Comparison of ENCODE assay signal across 14 mouse cellular contexts in genomic region chr2:164487812-164488211, GRCm38 (mm10). TPM values are rescaled to one million over a fixed set of nuclear protein-coding genes. Genes with fewer than 3 reads are reported as not detected.
DNase-seq lines count a peak whose midpoint lies in the region; ATAC-seq and TF ChIP-seq lines count a peak whose summit lies in the region.
"Had no signal": no experiment of that assay in that cellular context is flagged by ENCODE, and none has a peak within 500 bp of the region (broad histone marks: within the 10 kb centered on the region; RNA-seq: fewer than 3 reads in every experiment).

No protein-coding gene starts in this region.

- 77% methylated on average over 9 of the region's 9 CpGs for WGBS in heart, adult 2 months
- WGBS in midbrain, postnatal 0 days = 61% methylated on average over 9 of the region's 9 CpGs
- 67% methylated on average over 9 of the region's 9 CpGs for WGBS in midbrain, embryonic 11.5 days
- 71% methylated on average over 9 of the region's 9 CpGs for WGBS in stomach, postnatal 0 days

- no peak for TF ChIP-seq EP300 in heart, adult 2 months (IDR thresholded peaks at IDR 0.05; ENCODE audit: insufficient read depth, low read depth, low read length)
- TF ChIP-seq EP300 in stomach, postnatal 0 days (optimal IDR thresholded peaks at IDR 0.05) = no peak

- H3K27ac ChIP-seq in heart, adult 2 months = no peak overlapping the region; the same call in 1 of the 2 replicates
- no peak overlapping the region for H3K27ac ChIP-seq in midbrain, postnatal 0 days (ENCODE audit: low read depth, low read length)
- H3K27ac ChIP-seq in midbrain, embryonic 11.5 days (ENCODE audit: low read depth, low read length) = no peak overlapping the region
- no peak overlapping the region for H3K27ac ChIP-seq in stomach, postnatal 0 days (replicated peaks)
- H3K27ac ChIP-seq: forebrain, embryonic 15.5 days; limb, embryonic 15.5 days had no signal

- peak; percentile 41; the same call in 1 of the 2 replicates for ATAC-seq in midbrain, postnatal 0 days (ENCODE audit: low FRiP score)
- ATAC-seq in midbrain, embryonic 11.5 days (ENCODE audit: low FRiP score) = no peak
- no peak for ATAC-seq in stomach, postnatal 0 days (ENCODE audit: low FRiP score, low TSS enrichment)

- 0 out of 2 replicates have a peak overlapping the region, but pooled peaks have one; percentile 99 for H3K4me2 ChIP-seq in midbrain, postnatal 0 days (ENCODE audit: low read depth, low read length, poor library complexity, severe bottlenecking)
- no peak overlapping the region for H3K4me2 ChIP-seq in midbrain, embryonic 11.5 days
- H3K4me2 ChIP-seq in stomach, postnatal 0 days (replicated peaks; ENCODE audit: low read depth) = peak overlapping the region; percentile 97

- no peak for TF ChIP-seq POLR2A in heart, adult 2 months (IDR thresholded peaks at IDR 0.05; ENCODE audit: insufficient read depth, low read depth, low read length)

- no peak overlapping the region for H3K4me3 ChIP-seq in heart, adult 2 months
- no peak overlapping the region for H3K4me3 ChIP-seq in midbrain, postnatal 0 days (ENCODE audit: low read depth, low read length)
- no peak overlapping the region for H3K4me3 ChIP-seq in midbrain, embryonic 11.5 days (ENCODE audit: low read depth, low read length)
- no peak overlapping the region for H3K4me3 ChIP-seq in stomach, postnatal 0 days (ENCODE audit: low read depth, low read length)

- H3K27me3 ChIP-seq in heart, adult 2 months (ENCODE audit: control insufficient read depth, insufficient read depth, low read length) = no peaks in the 10 kb centered on the region
- no peaks in the 10 kb centered on the region for H3K27me3 ChIP-seq in midbrain, postnatal 0 days (ENCODE audit: insufficient read depth, low read length)
- H3K27me3 ChIP-seq in midbrain, embryonic 11.5 days (ENCODE audit: control insufficient read depth, insufficient read depth, low read length) = peaks cover 20% of the 10 kb centered on the region
- H3K27me3 ChIP-seq in stomach, postnatal 0 days (ENCODE audit: control insufficient read depth, insufficient read depth, low read length) = no peaks in the 10 kb centered on the region

- peak overlapping the region; percentile 85; the same call in 1 of the 2 replicates for H3K9ac ChIP-seq in heart, adult 2 months (ENCODE audit: low read depth, low read length)
- no peak overlapping the region for H3K9ac ChIP-seq in midbrain, postnatal 0 days (replicated peaks; ENCODE audit: low read length, poor library complexity, severe bottlenecking)
- no peak overlapping the region for H3K9ac ChIP-seq in midbrain, embryonic 11.5 days (ENCODE audit: low read length)
- no peak overlapping the region for H3K9ac ChIP-seq in stomach, postnatal 0 days (ENCODE audit: low read length)

- no peaks in the 10 kb centered on the region for H3K9me3 ChIP-seq in midbrain, postnatal 0 days (ENCODE audit: low read length)
- no peaks in the 10 kb centered on the region for H3K9me3 ChIP-seq in midbrain, embryonic 11.5 days (ENCODE audit: control insufficient read depth, low read length)
- H3K9me3 ChIP-seq in stomach, postnatal 0 days (ENCODE audit: control insufficient read depth, low read length) = no peaks in the 10 kb centered on the region
- H3K9me3 ChIP-seq: forebrain, embryonic 15.5 days; limb, embryonic 15.5 days had no signal

- no peak for DNase-seq in heart, adult 2 months
- no peak for DNase-seq in heart, adult 18-20 months
- peak; percentile 69 for DNase-seq in midbrain, postnatal 0 days (ENCODE audit: low spot score)
- no peak for DNase-seq in midbrain, embryonic 11.5 days (ENCODE audit: low spot score, missing footprints)
- DNase-seq in layer of hippocampus, postnatal 10 days (ENCODE audit: low spot score in 2 of 2) = peak; percentile 38 to 58
- DNase-seq in stomach, postnatal 0 days (ENCODE audit: low spot score) = no peak
- no peak for DNase-seq in spleen, postnatal 36 days (ENCODE audit: low spot score in 2 of 2)
- no peak for DNase-seq in kidney, postnatal 4 days
- DNase-seq: B cell, adult 2 months had no signal

- no peak for TF ChIP-seq CTCF in heart, adult 2 months (IDR thresholded peaks at IDR 0.05)
- TF ChIP-seq CTCF in midbrain, postnatal 0 days (IDR thresholded peaks at IDR 0.05) = no peak
- TF ChIP-seq CTCF in stomach, postnatal 0 days (IDR thresholded peaks at IDR 0.05; ENCODE audit: low read depth) = no peak

- H3K4me1 ChIP-seq in heart, adult 2 months (ENCODE audit: control insufficient read depth, insufficient read depth, low read length) = peaks cover 3% of the 10 kb centered on the region
- H3K4me1 ChIP-seq in midbrain, postnatal 0 days (ENCODE audit: insufficient read depth, low read length) = no peaks in the 10 kb centered on the region
- H3K4me1 ChIP-seq in midbrain, embryonic 11.5 days (ENCODE audit: control insufficient read depth, insufficient read depth, low read length) = peaks cover 9% of the 10 kb centered on the region
- peaks cover 5% of the 10 kb centered on the region; the same call in 1 of the 2 replicates for H3K4me1 ChIP-seq in stomach, postnatal 0 days (replicated peaks; ENCODE audit: control insufficient read depth, insufficient read depth)

- intact Hi-C loops in heart, adult 2 months (cut with DNase I) = loop anchor here (2.0 kb wide), 2 partner anchors 15 to 29 kb away; no protein-coding TSS in a partner anchor

- no peaks in the 10 kb centered on the region for H3K79me2 ChIP-seq in heart, adult 2 months (replicated peaks; ENCODE audit: control insufficient read depth, insufficient read depth, low read length)

- no peaks in the 10 kb centered on the region for H3K36me3 ChIP-seq in heart, adult 2 months (ENCODE audit: control insufficient read depth, insufficient read depth, low read length)
- peaks cover 15% of the 10 kb centered on the region for H3K36me3 ChIP-seq in midbrain, postnatal 0 days (ENCODE audit: insufficient read depth, low read length)
- no peaks in the 10 kb centered on the region for H3K36me3 ChIP-seq in midbrain, embryonic 11.5 days (ENCODE audit: control insufficient read depth, insufficient read depth, low read length)
- no peaks in the 10 kb centered on the region; the same call in 1 of the 2 replicates for H3K36me3 ChIP-seq in stomach, postnatal 0 days (ENCODE audit: control insufficient read depth, insufficient read depth, low read length)

RNA-seq across cellular contexts. Expression of gene Dbndd2, which starts 1.9 kb away (rescaled TPM):
- total RNA-seq in heart, adult 2 months (2021) = 10 to 100 TPM in 1 of 2 experiments, 1 to 10 TPM in 1; 8.0 to 10.3 TPM
- polyA plus RNA-seq in heart, adult 2 months (2012; rRNA removed) = 17.9 and 31.9 TPM in 2 replicates
- 10 to 100 TPM in 1 of 2 experiments, 1 to 10 TPM in 1; 9.4 to 10.7 TPM for total RNA-seq in heart, adult 18-20 months (2021)
- total RNA-seq in midbrain, postnatal 0 days (2014; rRNA removed) = 21.1 and 26.7 TPM in 2 replicates
- polyA plus RNA-seq in midbrain, postnatal 0 days (2015; fragmentation: Nextera tagmentation; extraction: Ambion mirVana) = 24.8 and 25.4 TPM in 2 replicates
- polyA plus RNA-seq in midbrain, embryonic 11.5 days (2014; fragmentation: Nextera tagmentation; extraction: Ambion mirVana) = 3.1 and 3.4 TPM in 2 replicates
- total RNA-seq in layer of hippocampus, postnatal 10 days (2021) = 10 to 100 TPM; 58.9 to 61.0 TPM
- polyA plus RNA-seq in stomach, postnatal 0 days (2015; fragmentation: Nextera tagmentation; extraction: Ambion mirVana) = 27.3 and 27.8 TPM in 2 replicates

RNA-seq across cellular contexts. Expression of gene Pigt, which starts 9.5 kb away (rescaled TPM):
- 10 to 100 TPM; 31.3 to 31.5 TPM for total RNA-seq in heart, adult 2 months (2021)
- 47.1 and 51.3 TPM in 2 replicates for polyA plus RNA-seq in heart, adult 2 months (2012; rRNA removed)
- 10 to 100 TPM; 28.7 to 32.6 TPM for total RNA-seq in heart, adult 18-20 months (2021)
- total RNA-seq in midbrain, postnatal 0 days (2014; rRNA removed) = 117 and 126 TPM in 2 replicates
- polyA plus RNA-seq in midbrain, postnatal 0 days (2015; fragmentation: Nextera tagmentation; extraction: Ambion mirVana) = 121 and 126 TPM in 2 replicates
- polyA plus RNA-seq in midbrain, embryonic 11.5 days (2014; fragmentation: Nextera tagmentation; extraction: Ambion mirVana) = 48.1 and 51.9 TPM in 2 replicates
- total RNA-seq in layer of hippocampus, postnatal 10 days (2021) = 100 to 1,000 TPM; 106 to 109 TPM
- polyA plus RNA-seq in stomach, postnatal 0 days (2015; fragmentation: Nextera tagmentation; extraction: Ambion mirVana) = 53.6 and 54.7 TPM in 2 replicates

RNA-seq across cellular contexts. Expression of gene Trp53tg5, which starts 14.3 kb away (rescaled TPM):
- total RNA-seq in heart, adult 2 months (2021) = not detected
- not detected in 2 replicates for polyA plus RNA-seq in heart, adult 2 months (2012; rRNA removed)
- not detected for total RNA-seq in heart, adult 18-20 months (2021)
- not detected in 2 replicates for total RNA-seq in midbrain, postnatal 0 days (2014; rRNA removed)
- polyA plus RNA-seq in midbrain, postnatal 0 days (2015; fragmentation: Nextera tagmentation; extraction: Ambion mirVana) = not detected in 2 replicates
- polyA plus RNA-seq in midbrain, embryonic 11.5 days (2014; fragmentation: Nextera tagmentation; extraction: Ambion mirVana) = not detected in 2 replicates
- not detected for total RNA-seq in layer of hippocampus, postnatal 10 days (2021)
- not detected in 2 replicates for polyA plus RNA-seq in stomach, postnatal 0 days (2015; fragmentation: Nextera tagmentation; extraction: Ambion mirVana)
- total RNA-seq: common myeloid progenitor, adult 5-6 weeks; megakaryocyte-erythroid progenitor cell, adult 5-6 weeks had no signal
- polyA plus RNA-seq: forebrain, embryonic 15.5 days; limb, embryonic 15.5 days; small intestine, adult 2 months had no signal

RNA-seq across cellular contexts. Expression of gene Gm20458, which starts 27.0 kb away (rescaled TPM):
- total RNA-seq in heart, adult 2 months (2021) = 1 to 10 TPM; 8.0 to 9.2 TPM
- polyA plus RNA-seq in heart, adult 2 months (2012; rRNA removed) = 7.8 and 17.2 TPM in 2 replicates
- 10 to 100 TPM in 1 of 2 experiments, 1 to 10 TPM in 1; 3.7 to 11.1 TPM for total RNA-seq in heart, adult 18-20 months (2021)
- 4.7 and 15.0 TPM in 2 replicates for total RNA-seq in midbrain, postnatal 0 days (2014; rRNA removed)
- 6.9 and 7.2 TPM in 2 replicates for polyA plus RNA-seq in midbrain, postnatal 0 days (2015; fragmentation: Nextera tagmentation; extraction: Ambion mirVana)
- 4.7 and 5.0 TPM in 2 replicates for polyA plus RNA-seq in midbrain, embryonic 11.5 days (2014; fragmentation: Nextera tagmentation; extraction: Ambion mirVana)
- total RNA-seq in layer of hippocampus, postnatal 10 days (2021) = 10 to 100 TPM in 1 of 2 experiments, 1 to 10 TPM in 1; 4.1 to 17.9 TPM
- polyA plus RNA-seq in stomach, postnatal 0 days (2015; fragmentation: Nextera tagmentation; extraction: Ambion mirVana) = 26.9 and 28.1 TPM in 2 replicates
- total RNA-seq: megakaryocyte-erythroid progenitor cell, adult 5-6 weeks had no signal

RNA-seq across cellular contexts. Expression of gene Sys1, which starts 31.0 kb away (rescaled TPM):
- total RNA-seq in heart, adult 2 months (2021) = 10 to 100 TPM; 21.1 to 26.4 TPM
- polyA plus RNA-seq in heart, adult 2 months (2012; rRNA removed) = 52.0 and 55.0 TPM in 2 replicates
- 10 to 100 TPM; 23.0 to 23.1 TPM for total RNA-seq in heart, adult 18-20 months (2021)
- total RNA-seq in midbrain, postnatal 0 days (2014; rRNA removed) = 194 and 206 TPM in 2 replicates
- 103 and 108 TPM in 2 replicates for polyA plus RNA-seq in midbrain, postnatal 0 days (2015; fragmentation: Nextera tagmentation; extraction: Ambion mirVana)
- polyA plus RNA-seq in midbrain, embryonic 11.5 days (2014; fragmentation: Nextera tagmentation; extraction: Ambion mirVana) = 62.0 and 63.6 TPM in 2 replicates
- total RNA-seq in layer of hippocampus, postnatal 10 days (2021) = 10 to 100 TPM; 43.9 to 45.8 TPM
- 46.9 and 48.6 TPM in 2 replicates for polyA plus RNA-seq in stomach, postnatal 0 days (2015; fragmentation: Nextera tagmentation; extraction: Ambion mirVana)

Comparison
In these comparisons a context has a peak if more than half of its experiments do, and no peak if none do; other contexts are left out.
1. DNase-seq: peak in midbrain, postnatal 0 days (single experiment) and layer of hippocampus, postnatal 10 days (2 of 2); none in heart, adult 2 months (0 of 2), heart, adult 18-20 months (0 of 2), midbrain, embryonic 11.5 days (single experiment), stomach, postnatal 0 days (single experiment), spleen, postnatal 36 days (0 of 2) and kidney, postnatal 4 days (0 of 2).